Mouse (Mus musculus) liver, adult 2 months (tissue): ENCODE data around the gene Csnk1d. TPM values are rescaled to one million over a fixed set of nuclear protein-coding genes. Genes with fewer than 3 reads are reported as not detected.

Source experiments
- DNase-seq: peaks from one replicate; pipeline ENCODE4 v3.0.0-alpha.2; 2011; ENCODE audit warnings: low read depth, low spot score; ENCODE audit errors: extremely low read depth
- H3K27ac ChIP-seq: fragments of 200-500 bp; replicated peaks from 2 replicates; pipeline ENCODE4 v1.5.1; 2012; ENCODE audit warnings: low read depth, mild to moderate bottlenecking, control low read depth, inconsistent platforms, low read length; ENCODE audit not compliant: insufficient read depth
- H3K27me3 ChIP-seq: fragments of 200-500 bp; 2 replicates; pipeline ENCODE4 v1.6.1; 2012; ENCODE audit warnings: mild to moderate bottlenecking, moderate library complexity, low read length, inconsistent platforms; ENCODE audit not compliant: control insufficient read depth, insufficient read depth
- H3K36me3 ChIP-seq: fragments of 200-500 bp; 2 replicates; pipeline ENCODE4 v1.6.1; 2012; ENCODE audit warnings: low read length, inconsistent platforms; ENCODE audit not compliant: control insufficient read depth, insufficient read depth
- H3K4me1 ChIP-seq: fragments of 200-500 bp; 2 replicates; pipeline ENCODE4 v1.6.1; 2011; ENCODE audit warnings: low read length; ENCODE audit not compliant: control insufficient read depth, insufficient read depth
- H3K4me3 ChIP-seq: fragments of 200-500 bp; 2 replicates; pipeline ENCODE4 v1.5.1; 2011; ENCODE audit warnings: low read depth, mild to moderate bottlenecking, control low read depth, low read length, moderate library complexity; ENCODE audit not compliant: insufficient read depth
- H3K79me2 ChIP-seq: fragments of 200-500 bp; 2 replicates; pipeline ENCODE4 v1.6.1; 2012; ENCODE audit warnings: inconsistent platforms, mild to moderate bottlenecking, low read length, moderate library complexity; ENCODE audit not compliant: control insufficient read depth, insufficient read depth
- H3K9ac ChIP-seq: fragments of 200-500 bp; 2 replicates; pipeline ENCODE4 v1.6.1; 2012; ENCODE audit warnings: low read depth, mild to moderate bottlenecking, control low read depth, inconsistent platforms, low read length
- CTCF ChIP-seq: fragments of 200-500 bp; IDR thresholded peaks from 2 replicates; pipeline ENCODE4 v1.5.1; 2011; ENCODE audit warnings: low read depth, low read length, control low read depth
- POLR2A ChIP-seq: fragments of 200-500 bp; IDR thresholded peaks from 2 replicates; pipeline ENCODE4 v1.6.1; 2011; ENCODE audit warnings: low read length, control low read depth; ENCODE audit not compliant: insufficient read depth; ENCODE audit errors: extremely low read depth
- WGBS: fragments of 180-500 bp; shearing (Covaris S2); methylation state at CpG from one replicate; pipeline ENCODE4 v1.1.7; 2018; 5-methylcytosine and 5-hydroxymethylcytosine counted together
- polyA plus RNA-seq: library from polyadenylated mRNA; depleted of rRNA; stranded (reverse); fragments of >200 nt; gene quantifications from 2 replicates; pipeline ENCODE4 v1.2.3, GENCODE M21; 2012; rRNA removed
- total RNA-seq: library from RNA; depleted of rRNA; stranded (reverse); fragments of >200 nt; gene quantifications from 2 replicates; pipeline ENCODE4 v1.2.3, GENCODE M21; 2014; rRNA removed

The Csnk1d gene
- total RNA-seq: 28.3 and 31.8 TPM in 2 replicates
- 34.2 and 36.4 TPM in 2 replicates for polyA plus RNA-seq

DNA sequence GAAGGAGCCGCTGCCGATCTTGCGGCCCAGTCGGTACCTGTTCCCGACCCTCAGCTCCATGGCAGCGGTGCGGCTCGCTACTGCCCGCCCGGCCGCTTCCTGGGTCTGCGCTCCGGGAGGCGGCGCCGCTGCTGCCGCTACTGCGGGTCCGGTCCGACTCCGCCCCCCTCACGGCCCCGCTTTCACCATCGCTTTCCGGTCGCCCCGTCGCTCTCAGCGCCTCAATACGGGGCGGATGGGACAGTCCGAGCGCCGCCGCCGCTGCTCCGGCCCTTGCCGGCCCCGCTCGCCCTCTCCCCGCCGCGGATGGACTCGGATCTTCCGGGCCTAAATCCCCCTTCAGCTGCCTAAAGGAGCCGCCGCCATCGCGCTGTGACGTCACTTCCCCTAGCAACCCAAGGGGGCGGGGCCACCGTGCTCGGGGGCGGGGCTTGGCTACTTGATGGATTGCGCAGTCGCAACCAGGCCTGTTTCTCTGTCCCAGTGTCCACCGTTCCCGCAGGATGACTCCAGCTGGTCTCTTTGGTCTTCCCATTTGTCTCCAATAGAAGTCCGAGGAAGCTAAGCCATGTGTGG, at the start of gene Csnk1d:
Gene Csnk1d, minus strand, starts transcription at position 380 of the 576 bp plus-strand sequence.
- Histone ChIP-seq H3K79me2 (peaks cover 44% of the 10 kb centered on the region), H3K4me3 (peak within 1 kb of the TSS; percentile 81), H3K9ac (peak within 1 kb of the TSS; percentile 92), H3K36me3 (peaks cover 4% of the 10 kb centered on the region; the same call in 1 of the 2 replicates), H3K4me1 (peaks cover 49% of the 10 kb centered on the region), H3K27ac (peak within 1 kb of the TSS; percentile 97), H3K27me3 (no peaks in the 10 kb centered on the region)
- TF ChIP-seq CTCF (no peak), POLR2A (peak; percentile 55; the same call in 1 of the 2 replicates)
- WGBS: under 1% methylated on average over 59 of the region's 59 CpGs
- DNase-seq: peak; percentile 85

DNA sequence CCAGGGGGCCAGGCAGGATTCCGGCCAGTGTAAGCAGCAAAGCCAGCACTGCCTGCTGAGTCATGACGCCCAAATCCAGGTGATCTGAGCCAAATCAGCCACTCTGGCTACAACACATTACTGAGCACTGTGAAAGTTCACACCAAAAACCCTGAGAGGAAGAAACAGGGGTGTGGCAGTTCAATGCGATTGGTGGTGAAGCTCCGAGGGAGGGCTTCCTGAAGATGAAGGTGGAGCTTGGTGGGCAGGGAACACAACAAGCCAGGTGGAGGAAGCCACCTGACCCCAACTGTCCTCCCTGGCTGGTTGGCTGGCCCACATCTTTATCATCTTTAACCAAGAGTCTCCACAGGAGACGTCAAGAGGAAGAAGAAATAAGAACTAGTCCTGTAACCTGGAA, 48.2 kb upstream of the Csnk1d start, which contains the start of gene Cd7:
Gene Cd7, minus strand, starts transcription at position 117 of the 400 bp plus-strand sequence.
- H3K9ac ChIP-seq: no peak within 1 kb of the TSS
- 71% methylated on average over 5 of the region's 5 CpGs for WGBS
- H3K27me3 ChIP-seq: no peaks in the 10 kb centered on the region
- no peaks in the 10 kb centered on the region for H3K36me3 ChIP-seq
- no peak within 1 kb of the TSS for H3K27ac ChIP-seq
- no peak for TF ChIP-seq POLR2A
- TF ChIP-seq CTCF: no peak
- DNase-seq: no peak
- H3K79me2 ChIP-seq: no peaks in the 10 kb centered on the region
- H3K4me3 ChIP-seq: no peak within 1 kb of the TSS
- no peaks in the 10 kb centered on the region for H3K4me1 ChIP-seq

DNA sequence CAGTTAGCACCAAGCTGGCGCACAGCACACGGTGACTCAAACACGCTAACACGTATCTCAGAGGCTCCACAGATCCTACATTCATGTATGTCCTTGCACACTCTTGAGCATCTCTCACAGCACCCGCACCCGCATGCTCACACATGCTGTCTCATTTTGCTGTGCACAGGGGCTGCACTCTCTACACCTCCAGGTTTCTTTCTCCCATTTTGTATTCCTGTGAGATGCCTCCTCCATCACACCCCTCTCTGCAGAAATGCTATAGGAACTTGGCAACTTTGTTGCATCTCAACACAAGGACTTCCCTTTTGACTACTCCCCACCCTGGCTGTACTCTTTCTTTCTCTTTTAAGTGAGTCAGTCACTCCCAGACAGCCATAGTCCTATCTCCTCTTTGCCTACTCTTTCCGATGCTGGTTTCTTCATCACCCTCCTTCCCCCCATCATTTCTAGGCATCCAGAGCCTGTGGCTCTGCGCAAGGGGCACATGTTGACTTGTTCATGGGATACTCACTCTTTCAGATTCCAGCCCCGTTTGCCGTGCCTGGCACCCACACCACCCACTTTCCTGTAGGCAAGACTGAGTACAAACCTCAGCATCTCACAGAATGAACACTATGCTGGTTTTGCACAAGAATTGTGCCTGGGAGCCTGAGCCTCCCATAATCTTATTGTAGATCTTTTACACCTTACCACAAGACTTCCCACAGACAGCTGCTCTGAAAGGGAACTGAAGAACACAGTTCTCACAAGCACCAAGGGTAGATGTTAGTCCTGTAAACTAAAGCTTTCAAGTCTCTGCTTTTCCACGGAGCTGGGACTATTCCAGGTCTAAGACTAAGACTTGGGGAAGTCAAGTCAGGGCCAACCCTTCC, 47.5 kb upstream of the Csnk1d start:
- 86% methylated on average over 11 of the region's 11 CpGs for WGBS
- Histone ChIP-seq H3K27ac (no peak overlapping the region), H3K4me3 (no peak overlapping the region), H3K4me1 (no peaks in the 10 kb centered on the region), H3K79me2 (no peaks in the 10 kb centered on the region), H3K36me3 (no peaks in the 10 kb centered on the region), H3K9ac (no peak overlapping the region), H3K27me3 (no peaks in the 10 kb centered on the region)
- TF ChIP-seq POLR2A (no peak), CTCF (no peak)
- no peak for DNase-seq

DNA sequence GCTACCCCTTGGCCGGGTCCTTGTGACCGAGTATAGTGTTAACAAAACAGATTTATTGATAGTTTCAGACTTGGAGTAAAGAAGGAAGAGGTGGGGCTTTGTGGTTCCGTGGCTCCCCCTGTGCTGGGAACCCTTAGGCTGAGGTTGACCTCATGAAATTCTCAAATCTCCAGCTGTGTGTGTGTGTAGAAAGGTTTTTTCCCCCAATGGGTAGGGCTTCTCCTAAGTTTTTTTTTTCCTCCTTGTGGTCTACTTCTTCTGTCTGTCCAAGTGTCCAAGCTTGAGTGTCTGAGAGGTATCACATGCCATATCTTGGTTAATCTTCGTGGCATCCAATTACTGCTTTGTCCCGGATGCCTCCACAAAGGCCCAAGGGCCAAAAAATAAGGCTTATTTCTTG, 42.0 kb upstream of the Csnk1d start:
- no peak for DNase-seq
- Histone ChIP-seq H3K27me3 (no peaks in the 10 kb centered on the region), H3K79me2 (no peaks in the 10 kb centered on the region), H3K9ac (no peak overlapping the region), H3K36me3 (no peaks in the 10 kb centered on the region), H3K27ac (no peak overlapping the region), H3K4me1 (no peaks in the 10 kb centered on the region), H3K4me3 (no peak overlapping the region)
- WGBS: 85% methylated on average over 5 of the region's 5 CpGs
- TF ChIP-seq CTCF (no peak), POLR2A (no peak)

DNA sequence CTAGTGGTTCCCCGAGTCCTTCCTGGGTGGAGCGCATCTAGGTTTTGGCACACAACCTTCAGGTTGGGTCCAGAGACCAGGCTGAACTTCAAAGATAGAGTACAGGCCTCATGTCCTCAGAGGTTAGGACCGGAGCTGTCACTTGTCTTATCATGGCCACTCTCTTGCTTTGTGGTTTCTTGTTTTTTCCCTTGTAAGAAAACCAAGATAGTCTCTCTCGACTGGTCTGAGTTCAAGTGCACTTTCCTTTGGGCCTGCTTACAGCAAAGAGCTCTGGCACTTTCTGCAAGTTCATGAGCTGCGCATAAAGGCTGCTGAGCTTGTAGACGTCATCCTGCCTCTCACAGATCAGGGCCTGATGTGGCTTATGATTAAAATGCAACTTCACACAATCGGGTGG, 36.1 kb upstream of the Csnk1d start:
- no peak for DNase-seq
- TF ChIP-seq CTCF: no peak
- TF ChIP-seq POLR2A: no peak
- 88% methylated on average over 7 of the region's 7 CpGs for WGBS
- H3K36me3 ChIP-seq: no peaks in the 10 kb centered on the region
- no peaks in the 10 kb centered on the region for H3K27me3 ChIP-seq
- no peak overlapping the region for H3K4me3 ChIP-seq
- no peak overlapping the region for H3K9ac ChIP-seq
- H3K79me2 ChIP-seq: no peaks in the 10 kb centered on the region
- H3K27ac ChIP-seq: no peak overlapping the region
- H3K4me1 ChIP-seq: no peaks in the 10 kb centered on the region

DNA sequence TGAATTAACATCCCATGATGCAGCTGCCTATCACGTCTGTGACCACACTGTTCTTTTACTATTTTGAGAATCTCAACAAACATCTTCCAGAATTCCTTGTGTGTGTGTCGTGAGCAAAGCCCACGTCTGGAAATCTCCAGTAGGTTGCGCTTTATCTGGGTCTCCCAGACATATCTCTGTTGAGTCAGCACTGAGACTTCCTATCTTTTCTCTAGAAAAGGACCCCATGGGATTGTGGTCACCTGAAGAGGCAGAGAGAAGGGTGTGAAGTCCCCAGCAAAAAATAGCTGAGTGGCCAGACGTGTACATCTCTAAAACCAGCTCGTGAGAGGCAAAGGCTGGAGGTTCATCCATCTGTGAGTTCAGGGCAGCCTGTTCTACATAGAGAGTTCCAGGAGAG, 33.0 kb upstream of the Csnk1d start:
- H3K36me3 ChIP-seq: no peaks in the 10 kb centered on the region
- no peak overlapping the region for H3K9ac ChIP-seq
- no peak overlapping the region for H3K27ac ChIP-seq
- 69% methylated on average over 6 of the region's 6 CpGs for WGBS
- H3K79me2 ChIP-seq: no peaks in the 10 kb centered on the region
- no peaks in the 10 kb centered on the region for H3K27me3 ChIP-seq
- TF ChIP-seq POLR2A: no peak
- no peak for TF ChIP-seq CTCF
- H3K4me1 ChIP-seq: no peaks in the 10 kb centered on the region
- H3K4me3 ChIP-seq: no peak overlapping the region
- no peak for DNase-seq
